Mouse (Mus musculus) G1E (cell line): Measurements from ENCODE around the gene Top2a. TPM values are rescaled to one million over a fixed set of nuclear protein-coding genes. Genes with fewer than 3 reads are reported as not detected.

ENCODE experiments used
- ATAC-seq: 2 replicates; pipeline ENCODE4 v1.8.0; 2016; ENCODE audit warnings: mild to moderate bottlenecking; ENCODE audit not compliant: insufficient number of reproducible peaks, poor library complexity, low FRiP score, severe bottlenecking; ENCODE audit errors: extremely low read depth
- DNase-seq: peaks from one replicate; pipeline ENCODE4 v3.0.0; 2012; ENCODE audit warnings: low spot score
- H3K27me3 ChIP-seq: 2 replicates; pipeline ENCODE4 v1.6.1; 2012; ENCODE audit warnings: mild to moderate bottlenecking, low read length, inconsistent platforms; ENCODE audit not compliant: insufficient read depth
- H3K36me3 ChIP-seq: replicated peaks from 2 replicates; pipeline ENCODE3; 2012; ENCODE audit warnings: mild to moderate bottlenecking, inconsistent platforms
- H3K4me1 ChIP-seq: 2 replicates; pipeline ENCODE4 v1.6.1; 2012; ENCODE audit warnings: low read depth, low read length, inconsistent platforms, mixed read lengths; ENCODE audit not compliant: insufficient read depth
- H3K4me3 ChIP-seq: 2 replicates; pipeline ENCODE4 v1.5.1; 2012; ENCODE audit warnings: low read depth, mild to moderate bottlenecking, inconsistent platforms, low read length, moderate library complexity, mixed read lengths
- H3K9me3 ChIP-seq: replicated peaks from 2 replicates; pipeline ENCODE4 v1.6.1; 2012; ENCODE audit warnings: inconsistent platforms
- CTCF ChIP-seq: IDR thresholded peaks from 2 replicates; pipeline ENCODE4 v1.5.1; 2012; ENCODE audit warnings: low read depth, low read length, inconsistent platforms, mixed read lengths
- GATA1 ChIP-seq: IDR thresholded peaks from 2 replicates; pipeline ENCODE4 v1.6.1; 2012; ENCODE audit warnings: borderline replicate concordance, low read length, inconsistent platforms, mixed read lengths
- GATA2 ChIP-seq: IDR thresholded peaks from 2 replicates; pipeline ENCODE4 v1.6.1; 2012; ENCODE audit warnings: low read depth, low read length, inconsistent platforms, borderline replicate concordance
- POLR2AphosphoS5 ChIP-seq: IDR thresholded peaks from 2 replicates; pipeline ENCODE4 v1.6.1; 2012; ENCODE audit warnings: low read depth, low read length, inconsistent platforms; ENCODE audit not compliant: insufficient replicate concordance
- TAL1 ChIP-seq: conservative IDR thresholded peaks from 2 replicates; pipeline ENCODE4 v1.6.1; 2012; ENCODE audit warnings: low read depth, low read length, inconsistent platforms, mixed read lengths
- polyA plus RNA-seq: library from polyadenylated mRNA; stranded (reverse); fragments of >175 nt; gene quantifications from 2 replicates; pipeline ENCODE4 v1.2.3, GENCODE M21; 2012
- total RNA-seq, 2 experiments: library from RNA; stranded (forward) in 1 of 2; stranded (reverse) in 1 of 2; fragments of 200-1000 nt in 1 of 2; fragments of >200 nt in 1 of 2; fragmentation: Nextera tagmentation in 1 of 2; gene quantifications; 2 replicates each; pipeline ENCODE4 v1.2.3; 2014 to 2017

Gene Top2a
- total and polyA plus RNA-seq, 3 experiments = 89.9 to 752 (median 497) TPM

- H3K27me3 ChIP-seq = peaks cover 4% of the 10 kb centered on the region
- ATAC-seq (no peak), DNase-seq (no peak)
- H3K9me3 ChIP-seq = no peaks in the 10 kb centered on the region
- no peak for TF ChIP-seq GATA1
- no peak for TF ChIP-seq TAL1
- no peak for TF ChIP-seq GATA2
- no peak for TF ChIP-seq POLR2AphosphoS5
- no peak for TF ChIP-seq CTCF
- H3K4me1 ChIP-seq = peaks cover 88% of the 10 kb centered on the region
- no peak overlapping the region for H3K4me3 ChIP-seq
- peaks cover 87% of the 10 kb centered on the region for H3K36me3 ChIP-seq
These were observed 55.9 kb downstream of the Top2a start for GRCm38 (mm10) chr11:98968079-98968478.

- H3K27me3 ChIP-seq = peaks cover 16% of the 10 kb centered on the region
- H3K9me3 ChIP-seq = no peaks in the 10 kb centered on the region
- no peak for ATAC-seq
- no peak overlapping the region; the same call in 1 of the 2 replicates for H3K4me3 ChIP-seq
- peaks cover 92% of the 10 kb centered on the region for H3K4me1 ChIP-seq
- peaks cover 86% of the 10 kb centered on the region for H3K36me3 ChIP-seq
- TF ChIP-seq GATA2 = no peak
- no peak for TF ChIP-seq POLR2AphosphoS5
- no peak for TF ChIP-seq GATA1
- TF ChIP-seq CTCF = no peak
- DNase-seq = no peak
These were observed 57.4 kb downstream of the Top2a start for GRCm38 (mm10) chr11:98966499-98967141.

- peaks cover 24% of the 10 kb centered on the region for H3K27me3 ChIP-seq
- DNase-seq (no peak), ATAC-seq (no peak)
- H3K36me3 ChIP-seq = peaks cover 82% of the 10 kb centered on the region
- H3K9me3 ChIP-seq = no peaks in the 10 kb centered on the region
- no peak overlapping the region; the same call in 1 of the 2 replicates for H3K4me3 ChIP-seq
- TF ChIP-seq GATA1 (no peak), POLR2AphosphoS5 (no peak), CTCF (no peak), GATA2 (no peak), TAL1 (no peak)
- peaks cover 94% of the 10 kb centered on the region for H3K4me1 ChIP-seq
These were observed 58.4 kb downstream of the Top2a start for GRCm38 (mm10) chr11:98965416-98966077.

GRCm38 (mm10) chr11:98964616-98965415, 59.2 kb downstream of the Top2a start:
- Histone ChIP-seq H3K4me1 (peaks cover 94% of the 10 kb centered on the region), H3K27me3 (peaks cover 24% of the 10 kb centered on the region), H3K36me3 (peaks cover 74% of the 10 kb centered on the region), H3K4me3 (peak overlapping the region; percentile 77; the same call in 1 of the 2 replicates), H3K9me3 (no peaks in the 10 kb centered on the region)
- ATAC-seq = no peak
- no peak for TF ChIP-seq POLR2AphosphoS5
- no peak for TF ChIP-seq TAL1
- TF ChIP-seq GATA1 = no peak
- no peak for DNase-seq

- Histone ChIP-seq H3K27me3 (peaks cover 24% of the 10 kb centered on the region), H3K4me3 (peak overlapping the region; percentile 77; the same call in 1 of the 2 replicates), H3K36me3 (peaks cover 69% of the 10 kb centered on the region), H3K9me3 (no peaks in the 10 kb centered on the region), H3K4me1 (peaks cover 96% of the 10 kb centered on the region)
- ATAC-seq (no peak), DNase-seq (no peak)
- TF ChIP-seq GATA2 (no peak), GATA1 (no peak), POLR2AphosphoS5 (no peak), CTCF (no peak), TAL1 (no peak)
These were observed 59.8 kb downstream of the Top2a start for GRCm38 (mm10) chr11:98964201-98964615.
